Mouse (Mus musculus) ES-Bruce4 (cell line): ENCODE results near the gene Lin7a.

ENCODE experiments used
- CTCF ChIP-seq: IDR thresholded peaks from one replicate; pipeline ENCODE4 v1.8.1; 2011; ENCODE audit warnings: low read depth, low read length
- EP300 ChIP-seq: IDR thresholded peaks from 2 replicates; pipeline ENCODE4 v1.6.1; 2011; ENCODE audit warnings: low read depth, low read length; ENCODE audit not compliant: insufficient read depth
- POLR2A ChIP-seq: IDR thresholded peaks from one replicate; pipeline ENCODE4 v1.8.1; 2011; ENCODE audit warnings: low read length; ENCODE audit not compliant: insufficient read depth

DNA sequence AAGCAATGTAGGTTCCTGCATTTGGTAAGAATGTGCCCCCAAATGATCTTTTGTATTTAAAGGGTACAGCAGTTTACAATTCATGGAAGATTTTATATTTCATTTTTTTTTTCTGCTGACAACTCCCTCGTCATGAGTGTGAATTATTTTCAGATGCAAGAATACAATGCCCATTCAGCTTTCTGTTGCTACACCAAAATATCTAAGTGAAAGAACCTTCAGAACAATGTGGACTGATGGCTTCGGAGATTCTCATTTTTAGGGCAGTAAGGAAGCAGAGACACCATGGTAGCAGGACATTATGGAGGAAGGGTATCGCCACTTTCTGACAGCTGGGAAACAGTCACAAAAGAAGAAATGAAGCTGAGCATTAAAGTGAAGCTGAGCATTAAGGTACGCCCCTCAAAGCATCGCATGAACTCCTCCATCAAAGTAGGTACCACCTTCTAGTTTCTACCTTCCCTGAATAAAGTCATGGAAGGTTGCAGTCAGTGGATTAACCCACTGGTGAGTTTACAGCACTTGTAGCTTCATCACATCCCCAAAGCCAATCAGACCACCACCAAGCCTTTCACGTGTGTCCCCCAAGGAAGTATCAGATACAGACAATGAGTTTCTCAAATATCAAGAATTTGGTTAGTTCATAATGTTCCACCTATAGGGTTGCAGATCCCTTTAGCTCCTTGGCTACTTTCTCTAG, 16.0 kb upstream of the Lin7a start:
- TF ChIP-seq POLR2A (no peak), EP300 (no peak), CTCF (no peak)
